Mouse (Mus musculus) liver, postnatal 0 days (tissue): ENCODE results near the gene BC034090.

Experiments used
- CTCF ChIP-seq: sonication (generic); IDR thresholded peaks from 2 replicates; pipeline ENCODE4 v1.5.1; 2016; ENCODE audit warnings: antibody characterized with exemption, low read depth
- EP300 ChIP-seq: IDR thresholded peaks from 2 replicates; pipeline ENCODE4 v1.6.1; 2016; ENCODE audit warnings: antibody characterized with exemption, low read depth, mild to moderate bottlenecking

DNA sequence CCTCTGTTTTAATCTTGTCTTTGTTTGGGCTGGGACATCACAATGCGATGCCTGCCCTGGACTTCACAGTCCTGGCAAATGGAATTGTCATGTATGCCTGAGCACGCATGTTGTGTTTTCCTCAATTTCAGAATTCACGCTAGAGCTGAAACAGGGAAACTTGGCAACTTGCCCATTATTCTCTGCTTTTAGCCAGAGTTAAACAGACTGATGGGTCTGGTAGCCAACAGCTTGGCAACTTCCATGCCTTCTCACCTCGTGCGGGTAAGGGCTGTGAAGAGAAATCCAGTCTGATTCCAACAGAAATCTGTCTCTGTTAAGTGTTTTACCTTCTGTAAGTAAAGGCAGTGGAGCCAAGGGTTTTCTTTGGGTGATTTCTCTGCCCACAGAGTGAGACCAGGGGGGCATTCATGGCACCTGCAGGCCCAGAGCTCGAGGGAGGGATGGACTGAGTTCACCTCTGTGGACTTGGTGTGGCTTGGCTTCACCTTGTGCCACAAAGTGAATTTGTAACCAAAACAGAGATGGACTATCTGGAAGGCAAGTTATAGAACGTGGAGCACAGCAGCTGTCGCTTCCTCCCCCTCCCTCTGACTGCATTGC, 39.6 kb downstream of the BC034090 start:
- TF ChIP-seq CTCF (no peak), EP300 (no peak)
